Mouse (Mus musculus): ENCODE measurements around the gene Slirp.

Gene Slirp

DNA sequence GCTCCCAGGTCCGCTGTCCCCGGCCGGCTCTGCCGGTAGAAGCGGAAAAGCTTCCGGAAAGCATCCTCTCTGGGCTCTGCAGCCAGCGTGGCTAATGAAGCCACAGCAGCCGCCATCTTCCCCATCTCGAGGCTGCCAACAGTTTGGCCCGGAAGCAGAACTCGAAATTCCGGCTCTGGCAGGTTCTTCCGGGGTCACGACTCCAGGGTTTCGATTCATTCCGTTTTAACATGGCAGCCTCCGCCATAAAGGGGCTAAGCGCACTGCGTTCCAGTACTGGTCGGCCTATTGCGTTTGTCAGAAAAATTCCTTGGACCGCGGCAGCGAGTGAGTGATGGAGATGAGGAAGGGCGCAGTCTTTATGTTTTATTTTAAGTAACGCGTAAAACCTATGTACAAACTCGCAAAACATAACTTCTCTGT lies at the start of gene Slirp, which contains the start of gene Alkbh1:
Slirp (plus strand) TSS at position 197 of the 423 bp plus-strand sequence.
Alkbh1 (minus strand) TSS at position 318 of the 423 bp plus-strand sequence.
- peak; percentile 91 to 92 for DNase-seq

DNA sequence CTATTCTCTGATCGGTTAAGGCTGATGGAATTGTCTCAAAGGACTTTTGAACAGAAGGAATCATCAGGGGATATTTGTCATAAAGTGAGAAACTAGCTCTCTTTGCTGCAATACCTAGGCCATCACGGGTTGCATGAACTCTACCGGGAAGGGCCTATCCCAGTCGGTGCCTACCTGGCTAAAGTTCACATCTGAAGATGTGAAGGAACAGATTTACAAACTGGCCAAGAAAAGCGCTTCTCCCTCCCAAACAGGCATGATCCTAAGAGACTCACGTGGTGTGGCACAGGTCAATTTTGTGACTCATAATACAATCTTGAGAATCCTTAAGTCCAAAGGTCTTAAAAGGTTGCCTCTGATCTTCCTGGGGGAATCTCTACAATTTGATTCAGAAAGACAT lies 49.4 kb upstream of the Slirp start:
- DNase-seq = no peak

GRCm38 (mm10) chr12:87397126-87397525 lies 46.6 kb upstream of the Slirp start:
- DNase-seq = no peak

GRCm38 (mm10) chr12:87397811-87398417 lies 45.8 kb upstream of the Slirp start:
- no peak for DNase-seq

DNA sequence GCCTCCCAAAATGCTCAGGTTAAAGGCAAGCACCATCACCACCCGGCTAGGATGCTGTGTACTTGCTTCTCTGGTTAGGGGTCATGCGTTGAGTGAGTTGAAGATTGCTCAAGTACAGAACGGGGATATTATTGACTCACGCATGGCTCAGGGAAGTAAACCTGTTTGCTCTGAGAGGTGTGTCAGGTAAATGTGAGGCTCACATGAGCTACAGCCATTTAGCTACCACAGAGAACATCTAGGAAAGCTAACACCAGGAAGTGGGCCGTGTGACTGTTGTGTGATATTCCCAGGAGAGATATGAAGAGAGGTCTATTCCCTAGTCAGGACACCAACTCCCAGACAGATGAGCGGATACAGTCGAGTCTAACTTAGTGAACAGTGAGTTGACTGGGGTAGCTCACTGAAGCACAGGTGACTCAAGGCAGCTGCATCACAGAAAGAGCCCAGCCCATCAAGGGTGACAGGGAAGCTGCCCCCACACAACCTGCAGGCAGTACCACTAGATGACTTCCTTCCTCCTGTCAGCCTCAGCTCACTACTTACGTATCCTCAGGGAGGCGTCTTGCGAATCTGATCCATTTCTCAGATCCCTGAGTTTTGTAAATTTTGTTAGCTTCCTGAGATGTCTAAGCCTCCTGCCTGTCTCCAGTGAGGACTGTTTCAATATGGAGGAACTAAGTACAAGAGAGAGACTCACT lies 44.4 kb upstream of the Slirp start:
- DNase-seq = no peak

- no peak for DNase-seq
Measured at GRCm38 (mm10) chr12:87401883-87402282, 41.8 kb upstream of the Slirp start.

GRCm38 (mm10) chr12:87405165-87405564 lies 38.5 kb upstream of the Slirp start:
- DNase-seq = no peak

DNA sequence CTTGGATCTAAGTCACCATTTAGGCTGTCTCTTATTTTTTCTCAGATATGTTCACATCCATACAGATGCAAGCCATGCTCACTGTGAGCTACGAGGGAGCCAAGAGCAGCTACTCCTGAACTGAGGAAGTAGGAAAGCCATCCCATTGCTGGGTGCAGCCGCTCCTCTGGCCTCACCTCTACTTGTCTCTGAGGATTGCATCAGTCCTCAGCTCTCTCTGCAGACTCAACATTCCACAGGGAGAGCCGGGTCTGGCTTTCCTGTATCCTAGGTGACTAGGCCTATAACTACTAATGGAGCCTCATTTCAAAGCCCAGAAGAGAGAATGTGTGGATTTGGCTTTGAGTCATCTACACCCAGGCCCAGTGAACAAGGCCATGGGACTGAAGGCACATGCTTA lies 38.0 kb upstream of the Slirp start:
- DNase-seq = no peak

- no peak for DNase-seq
Measured at GRCm38 (mm10) chr12:87407869-87408605, 35.7 kb upstream of the Slirp start.

DNA sequence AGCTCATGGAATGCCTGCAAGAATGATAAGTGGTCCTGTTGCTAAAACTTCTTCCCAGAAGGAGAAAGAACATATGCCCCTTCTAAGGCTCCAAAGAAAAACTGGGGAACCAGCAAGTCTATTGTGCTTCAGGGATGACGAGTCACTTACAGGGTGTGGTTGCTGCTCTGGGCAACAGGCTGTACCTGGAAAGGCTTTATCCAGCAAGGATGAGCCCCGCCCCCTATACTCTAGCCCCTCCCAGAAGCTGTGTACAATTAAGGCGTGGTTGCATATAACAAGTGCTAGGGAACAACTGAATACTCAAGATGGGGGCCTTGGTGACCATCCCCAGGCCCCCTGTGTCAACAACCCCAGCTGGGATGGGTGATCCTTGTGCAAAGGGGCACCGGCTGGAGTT lies 34.6 kb upstream of the Slirp start:
- no peak for DNase-seq

- no peak for DNase-seq
Measured at GRCm38 (mm10) chr12:87410999-87411398, 32.7 kb upstream of the Slirp start.

- DNase-seq = peak; percentile 69 to 71
Measured at GRCm38 (mm10) chr12:87413179-87413790, 30.4 kb upstream of the Slirp start.

- DNase-seq = no peak
Measured at GRCm38 (mm10) chr12:87415358-87415757, 28.3 kb upstream of the Slirp start.

DNA sequence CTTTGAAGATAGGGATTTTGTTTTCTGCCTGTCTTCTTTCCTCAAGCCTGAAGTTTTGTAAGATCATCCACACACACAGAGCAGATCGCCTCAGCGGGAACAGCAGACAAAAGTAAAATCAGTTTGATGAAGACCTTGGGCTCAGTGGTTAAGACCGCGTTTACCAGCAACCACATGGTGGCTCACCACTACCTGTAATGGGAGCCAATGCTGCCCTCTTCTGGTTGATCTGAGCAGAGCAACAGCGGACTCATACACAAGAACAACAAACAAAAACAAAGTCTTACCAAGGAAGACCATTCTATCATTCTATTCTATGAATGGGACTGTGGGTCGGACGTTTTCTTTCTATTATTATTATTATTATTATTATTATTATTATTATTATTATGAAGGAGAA lies 27.0 kb upstream of the Slirp start:
- DNase-seq = peak; percentile 37 to 49

GRCm38 (mm10) chr12:87418921-87419320 lies 24.8 kb upstream of the Slirp start:
- no peak for DNase-seq

DNA sequence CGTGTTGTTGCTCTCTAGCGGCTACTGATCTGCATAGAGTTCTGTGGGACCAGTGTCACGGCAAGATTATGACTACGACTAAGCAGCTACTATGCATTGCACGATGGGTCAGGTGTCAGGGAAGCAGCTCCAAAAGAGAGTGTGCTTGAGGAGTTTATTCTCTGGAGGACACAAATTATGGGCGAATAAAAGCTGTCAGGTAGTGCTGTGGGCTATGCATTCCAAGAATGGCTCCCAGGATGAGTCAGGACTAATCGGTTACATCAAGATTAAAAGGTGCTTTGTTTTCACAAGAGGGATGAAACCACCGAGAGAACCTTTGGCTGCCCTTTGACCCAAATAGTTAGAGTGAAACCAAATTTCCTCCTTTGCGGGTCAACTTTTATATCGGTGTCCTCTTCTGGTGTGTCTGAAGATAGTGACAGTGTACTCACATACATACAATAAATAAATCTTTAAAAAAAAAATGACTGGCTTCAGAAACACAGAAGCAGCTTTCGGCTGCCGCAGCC lies 23.7 kb upstream of the Slirp start:
- DNase-seq = no peak

- peak in 1 of 2 experiments; percentile 13 for DNase-seq
Measured at GRCm38 (mm10) chr12:87421708-87422507, 21.8 kb upstream of the Slirp start.

DNA sequence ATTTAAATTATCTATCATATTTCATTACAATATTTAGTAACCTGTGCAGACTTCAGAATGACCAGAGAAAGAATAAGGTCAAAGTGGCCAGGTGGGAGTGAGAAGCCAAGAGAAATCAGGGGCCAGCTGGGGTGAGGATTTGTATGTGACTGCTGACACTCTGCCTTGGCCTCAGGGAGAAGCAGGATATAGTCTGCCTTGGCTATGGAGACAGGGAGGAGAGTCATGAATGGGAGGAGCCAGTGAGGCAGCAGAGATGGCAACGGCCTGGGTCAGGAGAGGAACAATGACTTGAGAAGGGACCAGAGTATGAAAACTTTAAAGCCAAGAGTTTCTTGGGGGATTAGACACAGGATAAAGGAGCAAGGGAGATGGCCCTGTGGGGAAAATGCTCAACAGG lies 20.0 kb upstream of the Slirp start:
- DNase-seq = no peak

DNA sequence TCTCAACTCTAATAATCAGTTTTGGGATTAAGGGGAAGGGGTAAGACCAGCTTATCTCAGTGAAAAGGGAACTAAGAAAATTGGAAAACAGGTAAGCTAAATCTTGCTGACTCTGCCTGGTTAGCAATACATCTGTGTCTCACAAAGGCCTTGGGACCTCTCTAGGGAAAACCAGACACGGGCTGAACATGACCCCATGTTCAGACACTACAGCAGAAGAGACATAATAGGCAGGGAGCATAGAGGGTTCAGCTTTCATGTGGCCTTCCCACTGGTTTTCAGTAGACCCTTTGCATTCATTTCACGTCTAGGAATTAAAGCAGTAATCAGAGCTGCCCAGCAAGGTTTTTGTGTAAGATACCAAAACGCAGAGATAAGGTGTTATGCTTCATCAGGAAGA lies 19.2 kb upstream of the Slirp start:
- no peak for DNase-seq

DNA sequence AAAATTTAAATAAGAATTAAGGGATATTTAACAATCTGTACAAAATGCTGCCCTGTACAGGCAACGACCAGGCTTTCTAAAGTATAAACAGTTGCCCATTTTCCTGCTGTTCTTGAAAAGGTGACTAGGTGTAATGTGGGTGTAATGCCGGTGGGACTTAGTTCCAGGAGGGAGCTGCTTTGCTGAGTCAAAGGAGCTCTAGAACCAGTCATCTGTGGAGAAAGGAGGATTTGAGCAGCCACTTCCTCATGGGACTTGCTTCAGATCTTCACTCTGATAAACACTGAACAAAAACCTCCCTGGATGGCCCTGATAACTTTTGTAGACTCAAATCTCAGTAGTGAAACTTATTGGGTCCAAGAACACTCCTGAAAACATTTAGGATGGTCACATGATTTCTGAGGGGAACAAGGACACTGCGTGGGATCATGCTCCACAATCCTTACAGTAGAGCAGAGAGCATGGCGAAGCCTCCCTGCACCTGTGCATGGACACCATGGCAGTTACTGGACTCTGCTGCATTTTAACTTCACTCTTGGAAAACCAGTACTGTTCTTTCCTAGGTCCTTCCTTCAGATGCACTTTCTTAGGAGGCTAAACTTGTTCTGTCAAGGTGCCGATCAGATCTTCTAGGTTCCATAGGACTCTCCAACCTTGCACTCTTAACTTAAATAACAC lies 17.2 kb upstream of the Slirp start:
- no peak for DNase-seq

DNA sequence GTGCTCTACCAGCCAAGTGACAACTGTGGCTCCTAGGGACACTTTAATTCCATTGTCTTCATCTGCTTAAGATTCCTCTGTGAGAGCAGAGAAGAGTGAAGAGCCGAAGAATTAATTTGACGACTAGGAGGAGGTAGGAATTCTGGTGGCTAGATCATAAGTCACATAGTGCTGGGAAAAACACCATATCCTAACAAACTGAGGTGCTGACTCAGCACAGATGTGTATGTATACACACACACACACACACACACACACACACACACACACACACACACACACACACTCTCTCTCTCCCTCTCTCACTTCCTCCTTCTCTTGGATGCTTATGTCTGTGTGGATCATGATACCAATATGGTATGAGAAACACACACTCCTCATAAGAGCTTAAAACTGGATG lies 15.4 kb upstream of the Slirp start:
- no peak for DNase-seq

DNA sequence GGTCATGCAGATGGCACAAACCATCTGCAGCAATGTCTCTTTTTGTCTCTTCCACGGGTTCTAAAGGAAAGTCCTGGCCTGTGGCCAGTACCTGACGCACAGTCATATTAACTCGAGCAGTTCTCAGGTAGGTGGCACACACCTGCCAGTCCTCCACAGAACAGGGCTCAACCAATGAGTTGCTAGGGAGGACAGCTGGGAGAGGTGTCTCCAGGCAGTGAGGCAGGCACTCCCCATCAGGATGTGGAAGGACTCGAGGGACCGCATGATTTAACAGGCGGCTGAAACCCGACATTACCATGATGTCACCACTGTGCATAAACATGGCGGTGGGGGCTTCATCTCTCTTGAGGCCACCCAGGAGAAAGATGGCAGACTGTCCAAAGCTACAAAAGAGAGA lies 14.8 kb upstream of the Slirp start:
- DNase-seq = no peak

Data from cerebellum, adult 18-20 months (tissue).